Mouse (Mus musculus) intestine, embryonic 15.5 days (tissue): Measurements from ENCODE around the gene Crygs. TPM values are rescaled to one million over a fixed set of nuclear protein-coding genes. Genes with fewer than 3 reads are reported as not detected.
"Not testable (repeated sequence)": the region's sequence is repeated elsewhere in the genome, so short reads cannot be mapped to it uniquely, and the experiment has no call there.

Source experiments
- ATAC-seq: fragments of 200-750 bp; cut with Nextera tagmentation; 2 replicates; pipeline ENCODE4 v1.8.0; 2017; ENCODE audit warnings: moderate TSS enrichment, moderate library complexity
- H3K27ac ChIP-seq: fragments of 300-500 bp; sonication (generic); 2 replicates; pipeline ENCODE4 v1.5.1; 2015; ENCODE audit warnings: mild to moderate bottlenecking, inconsistent platforms
- H3K27me3 ChIP-seq: fragments of 300-500 bp; sonication (generic); replicated peaks from 2 replicates; pipeline ENCODE4 v1.6.1; 2015; ENCODE audit warnings: inconsistent platforms
- H3K36me3 ChIP-seq: fragments of 300-500 bp; sonication (generic); 2 replicates; pipeline ENCODE4 v1.6.1; 2015; ENCODE audit warnings: inconsistent platforms
- H3K4me1 ChIP-seq: fragments of 300-500 bp; sonication (generic); replicated peaks from 2 replicates; pipeline ENCODE4 v1.6.1; 2015; ENCODE audit warnings: inconsistent platforms
- H3K4me2 ChIP-seq: fragments of 300-500 bp; sonication (generic); replicated peaks from 2 replicates; pipeline ENCODE4 v1.6.1; 2015; ENCODE audit warnings: mild to moderate bottlenecking, inconsistent platforms
- H3K4me3 ChIP-seq: fragments of 300-500 bp; sonication (generic); replicated peaks from 2 replicates; pipeline ENCODE4 v1.5.1; 2015; ENCODE audit warnings: inconsistent platforms
- H3K9ac ChIP-seq: fragments of 300-500 bp; sonication (generic); 2 replicates; pipeline ENCODE4 v1.6.1; 2015; ENCODE audit warnings: inconsistent platforms
- H3K9me3 ChIP-seq: fragments of 300-500 bp; sonication (generic); 2 replicates; pipeline ENCODE4 v1.6.1; 2016; ENCODE audit warnings: inconsistent platforms
- WGBS: fragments of 180-500 bp; shearing (Covaris S2); methylation state at CpG from one replicate; pipeline ENCODE4 v1.1.7; 2015; 5-methylcytosine and 5-hydroxymethylcytosine counted together
- polyA plus RNA-seq: library from polyadenylated mRNA; unstranded; fragments of >200 nt; fragmentation: Nextera tagmentation; extraction: Ambion mirVana; gene quantifications from 2 replicates; pipeline ENCODE4 v1.2.1, GENCODE M21; 2015

Crygs gene
- polyA plus RNA-seq, 1 experiment from 2014 or later = not detected

- Histone ChIP-seq H3K4me1 (no peaks in the 10 kb centered on the region), H3K27ac (no peak overlapping the region), H3K4me3 (no peak overlapping the region), H3K9ac (no peak overlapping the region), H3K27me3 (no peaks in the 10 kb centered on the region), H3K36me3 (no peaks in the 10 kb centered on the region), H3K9me3 (no peaks in the 10 kb centered on the region), H3K4me2 (no peak overlapping the region)
- 92% methylated on average over 3 of the region's 3 CpGs for WGBS
- ATAC-seq = no peak
Measured at GRCm38 (mm10) chr16:22779228-22779835, 32.0 kb downstream of the Crygs start.

- ATAC-seq, H3K27ac ChIP-seq, H3K9ac ChIP-seq, H3K4me3 ChIP-seq, H3K27me3 ChIP-seq, H3K36me3 ChIP-seq, H3K9me3 ChIP-seq, H3K4me2 ChIP-seq, H3K4me1 ChIP-seq: not testable (repeated sequence)
- WGBS = 88% methylated on average over 12 of the region's 12 CpGs
Measured at GRCm38 (mm10) chr16:22778296-22778695, 33.1 kb downstream of the Crygs start.

GRCm38 (mm10) chr16:22775471-22775985, 35.8 kb downstream of the Crygs start:
- no peak for ATAC-seq
- 76% methylated on average over 5 of the region's 5 CpGs for WGBS
- H3K4me2 ChIP-seq = no peak overlapping the region
- no peaks in the 10 kb centered on the region for H3K36me3 ChIP-seq
- no peak overlapping the region for H3K4me3 ChIP-seq
- H3K27ac ChIP-seq = no peak overlapping the region
- H3K4me1 ChIP-seq = no peaks in the 10 kb centered on the region
- no peaks in the 10 kb centered on the region for H3K27me3 ChIP-seq
- H3K9me3 ChIP-seq = no peaks in the 10 kb centered on the region
- no peak overlapping the region for H3K9ac ChIP-seq

DNA sequence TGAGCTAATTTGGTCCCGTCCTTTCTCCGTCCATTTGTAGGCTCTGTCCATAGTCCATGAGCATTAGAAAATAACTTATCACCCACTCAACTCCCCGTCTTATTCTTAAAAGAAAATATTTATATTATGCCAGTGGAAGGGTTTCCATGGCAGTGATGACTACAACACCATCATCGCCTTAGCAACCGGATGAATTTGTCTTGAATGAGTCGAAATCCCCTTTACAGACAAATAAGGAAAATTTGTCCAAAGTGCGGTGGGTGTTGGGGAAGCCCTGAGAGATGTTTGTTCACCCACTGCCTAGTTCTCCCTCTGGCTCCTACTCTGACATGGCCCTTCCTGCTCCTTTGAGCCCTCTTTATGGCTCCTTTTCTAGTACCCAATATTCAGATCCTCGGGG, 42.7 kb downstream of the Crygs start:
- 69% methylated on average over 8 of the region's 8 CpGs for WGBS
- no peaks in the 10 kb centered on the region for H3K4me1 ChIP-seq
- H3K27me3 ChIP-seq = no peaks in the 10 kb centered on the region
- H3K27ac ChIP-seq = no peak overlapping the region
- ATAC-seq = no peak
- H3K9ac ChIP-seq = no peak overlapping the region
- no peak overlapping the region for H3K4me2 ChIP-seq
- no peak overlapping the region for H3K4me3 ChIP-seq
- H3K9me3 ChIP-seq = no peaks in the 10 kb centered on the region
- H3K36me3 ChIP-seq = no peaks in the 10 kb centered on the region

- Histone ChIP-seq H3K9ac (no peak overlapping the region), H3K4me3 (no peak overlapping the region), H3K36me3 (no peaks in the 10 kb centered on the region), H3K27ac (no peak overlapping the region), H3K4me1 (no peaks in the 10 kb centered on the region), H3K4me2 (no peak overlapping the region), H3K27me3 (no peaks in the 10 kb centered on the region), H3K9me3 (no peaks in the 10 kb centered on the region)
- ATAC-seq = no peak
- WGBS = 87% methylated on average over 3 of the region's 3 CpGs
Measured at GRCm38 (mm10) chr16:22767405-22767804, 44.0 kb downstream of the Crygs start.

DNA sequence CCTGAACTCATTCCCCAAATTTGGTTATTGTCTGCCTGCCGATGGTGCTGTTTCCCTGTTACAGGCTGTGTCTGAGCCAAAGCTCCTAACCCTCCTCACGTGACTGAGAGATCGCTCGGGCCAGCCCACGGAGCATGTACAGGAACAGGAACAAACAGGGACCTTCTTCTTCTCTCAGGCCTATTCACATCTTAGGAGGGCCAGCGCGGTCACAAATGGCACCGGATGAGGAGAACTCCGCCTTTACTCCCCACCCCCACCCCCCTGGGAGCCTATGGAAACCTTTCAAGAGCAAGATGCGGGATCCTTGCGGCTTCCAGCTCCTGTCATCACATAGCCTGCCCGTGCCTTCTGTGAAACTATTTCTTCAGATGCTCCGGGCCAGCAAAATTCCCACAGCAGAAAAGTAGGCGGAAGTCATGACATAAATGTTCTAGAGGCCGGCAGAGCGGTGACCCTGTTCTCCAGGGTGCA, 44.6 kb downstream of the Crygs start:
- H3K36me3 ChIP-seq = no peaks in the 10 kb centered on the region
- no peak overlapping the region for H3K9ac ChIP-seq
- no peaks in the 10 kb centered on the region for H3K27me3 ChIP-seq
- no peak overlapping the region for H3K4me3 ChIP-seq
- 74% methylated on average over 16 of the region's 16 CpGs for WGBS
- no peak for ATAC-seq
- no peaks in the 10 kb centered on the region for H3K4me1 ChIP-seq
- no peak overlapping the region for H3K4me2 ChIP-seq
- no peak overlapping the region for H3K27ac ChIP-seq
- H3K9me3 ChIP-seq = no peaks in the 10 kb centered on the region

- Histone ChIP-seq H3K27me3 (no peaks in the 10 kb centered on the region), H3K36me3 (no peaks in the 10 kb centered on the region), H3K4me3 (no peak overlapping the region), H3K9me3 (no peaks in the 10 kb centered on the region), H3K4me1 (no peaks in the 10 kb centered on the region), H3K9ac (no peak overlapping the region), H3K4me2 (no peak overlapping the region), H3K27ac (no peak overlapping the region)
- no peak for ATAC-seq
- WGBS = 92% methylated on average over 7 of the region's 7 CpGs
Measured at GRCm38 (mm10) chr16:22765531-22765930, 45.8 kb downstream of the Crygs start.

Other genes with a start within 250 kb of the Crygs start
- gene Dgkg, start 154.4 kb downstream of the Crygs start, polyA plus RNA-seq = 3.8 and 4.4 TPM in 2 replicates
- gene Tbccd1, start 46.1 kb upstream of the Crygs start, polyA plus RNA-seq = 26.2 and 30.7 TPM in 2 replicates
- gene Dnajb11, start 46.3 kb upstream of the Crygs start, polyA plus RNA-seq = 120 and 125 TPM in 2 replicates
- 19.7 and 39.1 TPM in 2 replicates for gene Ahsg, start 79.7 kb upstream of the Crygs start, polyA plus RNA-seq
- 0.13 TPM in 1 of 2 replicates, not detected in the other for gene Fetub, start 106.8 kb upstream of the Crygs start, polyA plus RNA-seq
- gene Hrg, start 139.5 kb upstream of the Crygs start, polyA plus RNA-seq = not detected in 2 replicates
- gene Kng2, start 217.9 kb upstream of the Crygs start, polyA plus RNA-seq = 0.69 and 1.1 TPM in 2 replicates
- 6.6 and 10.9 TPM in 2 replicates for gene Kng1, start 246.3 kb upstream of the Crygs start, polyA plus RNA-seq